Mouse (Mus musculus) liver, embryonic 12.5 days (tissue): ENCODE data around the gene Gm29776. TPM values are rescaled to one million over a fixed set of nuclear protein-coding genes. Genes with fewer than 3 reads are reported as not detected.

Experiments used
- ATAC-seq: fragments of 200-750 bp; cut with Nextera tagmentation; 2 replicates; pipeline ENCODE4 v1.8.0; 2017; ENCODE audit warnings: moderate number of reproducible peaks, mild to moderate bottlenecking, moderate library complexity
- H3K27ac ChIP-seq: fragments of 300-500 bp; sonication (generic); 2 replicates; pipeline ENCODE4 v1.5.1; 2016; ENCODE audit warnings: mild to moderate bottlenecking
- H3K27me3 ChIP-seq: fragments of 300-500 bp; sonication (generic); replicated peaks from 2 replicates; pipeline ENCODE4 v1.6.1; 2016; ENCODE audit warnings: mild to moderate bottlenecking, moderate library complexity
- H3K36me3 ChIP-seq: fragments of 300-500 bp; sonication (generic); 2 replicates; pipeline ENCODE4 v1.6.1; 2016; ENCODE audit warnings: mild to moderate bottlenecking, moderate library complexity
- H3K4me1 ChIP-seq: fragments of 300-500 bp; sonication (generic); 2 replicates; pipeline ENCODE4 v1.6.1; 2016
- H3K4me2 ChIP-seq: fragments of 300-500 bp; sonication (generic); 2 replicates; pipeline ENCODE4 v1.6.1; 2016; ENCODE audit warnings: mild to moderate bottlenecking, moderate library complexity
- H3K4me3 ChIP-seq: fragments of 300-500 bp; sonication (generic); 2 replicates; pipeline ENCODE4 v1.5.1; 2016; ENCODE audit warnings: mild to moderate bottlenecking, moderate library complexity
- H3K9ac ChIP-seq: fragments of 300-500 bp; sonication (generic); 2 replicates; pipeline ENCODE4 v1.6.1; 2016; ENCODE audit warnings: mild to moderate bottlenecking, moderate library complexity
- H3K9me3 ChIP-seq: fragments of 300-500 bp; sonication (generic); replicated peaks from 2 replicates; pipeline ENCODE4 v1.6.1; 2016; ENCODE audit warnings: mild to moderate bottlenecking, moderate library complexity
- WGBS: fragments of 180-500 bp; shearing (Covaris S2); methylation state at CpG from one replicate; pipeline ENCODE4 v1.1.7; 2016; ENCODE audit not compliant: insufficient replicate concordance; 5-methylcytosine and 5-hydroxymethylcytosine counted together
- polyA plus RNA-seq: library from polyadenylated mRNA; unstranded; fragments of >200 nt; fragmentation: Nextera tagmentation; extraction: Ambion mirVana; gene quantifications from 2 replicates; pipeline ENCODE4 v1.2.1, GENCODE M21; 2016

Gm29776 gene
- polyA plus RNA-seq = 0.05 TPM in 1 of 2 replicates, not detected in the other

DNA sequence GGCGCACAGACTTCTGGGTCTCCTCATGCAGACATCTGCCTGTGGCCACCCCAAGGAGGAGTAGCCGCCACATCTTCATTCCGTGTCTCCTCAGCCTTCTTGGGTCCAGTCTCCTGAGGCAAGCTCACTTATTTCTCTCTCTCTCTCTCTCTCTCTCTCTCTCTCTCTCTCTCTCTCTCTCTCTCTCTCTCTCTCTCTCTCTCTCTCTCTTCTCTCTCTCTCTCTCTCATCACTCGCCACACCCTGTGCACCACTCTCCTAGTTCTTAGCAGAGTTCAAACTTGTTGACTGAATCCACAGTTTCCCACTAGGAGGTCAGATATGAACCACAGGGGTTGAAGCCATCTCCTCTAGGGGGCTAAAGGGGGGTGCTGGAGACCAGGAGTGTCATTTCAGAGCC, at the start of gene Gm29776:
Gene Gm29776 (minus strand): TSS at position 101 of the 400 bp plus-strand sequence.
- H3K27me3 ChIP-seq = peaks cover 52% of the 10 kb centered on the region
- no peak within 1 kb of the TSS for H3K4me3 ChIP-seq
- ATAC-seq = no peak
- H3K36me3 ChIP-seq = peaks cover 3% of the 10 kb centered on the region
- no peak within 1 kb of the TSS for H3K9ac ChIP-seq
- 54% methylated on average over 4 of the region's 4 CpGs for WGBS
- H3K4me1 ChIP-seq = peaks cover 13% of the 10 kb centered on the region; the same call in 1 of the 2 replicates
- H3K4me2 ChIP-seq = no peak within 1 kb of the TSS
- H3K27ac ChIP-seq = no peak within 1 kb of the TSS
- H3K9me3 ChIP-seq = no peaks in the 10 kb centered on the region

DNA sequence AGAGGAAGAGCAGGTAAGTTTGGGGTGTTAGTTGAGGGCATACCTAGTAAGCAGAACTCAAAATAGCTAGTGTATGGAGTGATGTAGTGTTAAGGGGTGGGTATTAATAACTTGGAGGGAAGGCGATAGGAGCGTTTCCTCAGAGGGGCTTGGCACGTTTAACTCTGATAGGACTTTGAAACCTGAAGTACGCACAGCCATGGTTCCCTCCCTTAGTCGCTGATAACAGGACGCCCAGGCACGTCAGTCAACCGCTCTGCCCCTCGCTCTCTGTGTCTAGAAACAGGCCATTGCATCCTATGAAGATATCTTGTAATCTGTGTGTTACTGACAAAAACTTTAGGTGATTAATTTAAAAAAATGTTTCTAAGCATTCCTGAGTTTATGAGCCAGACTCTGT, 47.4 kb upstream of the Gm29776 start:
- no peak overlapping the region for H3K4me3 ChIP-seq
- no peak overlapping the region for H3K9ac ChIP-seq
- H3K4me1 ChIP-seq = peaks cover 19% of the 10 kb centered on the region
- WGBS = 29% methylated on average over 9 of the region's 9 CpGs
- no peaks in the 10 kb centered on the region for H3K27me3 ChIP-seq
- no peak overlapping the region for H3K4me2 ChIP-seq
- H3K9me3 ChIP-seq = no peaks in the 10 kb centered on the region
- peak; percentile 47; the same call in 1 of the 2 replicates for ATAC-seq
- H3K27ac ChIP-seq = no peak overlapping the region
- no peaks in the 10 kb centered on the region for H3K36me3 ChIP-seq

DNA sequence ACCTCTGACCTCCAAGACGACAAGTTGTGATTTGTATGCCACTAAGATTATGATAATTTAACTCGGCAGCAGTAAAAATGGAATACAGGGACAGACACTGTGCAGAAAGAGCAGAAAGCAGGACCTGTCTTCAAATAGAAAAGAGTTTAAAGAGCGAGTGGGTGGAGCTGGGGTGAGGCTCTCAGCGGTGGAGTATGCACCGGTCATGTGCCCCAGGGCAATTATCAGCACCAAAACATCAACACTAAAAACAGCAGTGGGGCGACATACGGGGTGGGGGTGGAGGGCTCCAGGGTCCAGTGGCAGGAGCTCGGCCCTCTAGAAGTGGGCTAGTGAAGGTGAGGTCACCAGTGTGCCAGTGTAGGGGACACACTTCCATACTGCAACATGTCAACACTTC, 45.8 kb upstream of the Gm29776 start:
- Histone ChIP-seq H3K4me1 (peaks cover 19% of the 10 kb centered on the region), H3K27ac (no peak overlapping the region), H3K4me3 (no peak overlapping the region), H3K27me3 (no peaks in the 10 kb centered on the region), H3K9me3 (no peaks in the 10 kb centered on the region), H3K36me3 (no peaks in the 10 kb centered on the region), H3K4me2 (no peak overlapping the region), H3K9ac (no peak overlapping the region)
- ATAC-seq = no peak
- WGBS = 48% methylated on average over 8 of the region's 8 CpGs

DNA sequence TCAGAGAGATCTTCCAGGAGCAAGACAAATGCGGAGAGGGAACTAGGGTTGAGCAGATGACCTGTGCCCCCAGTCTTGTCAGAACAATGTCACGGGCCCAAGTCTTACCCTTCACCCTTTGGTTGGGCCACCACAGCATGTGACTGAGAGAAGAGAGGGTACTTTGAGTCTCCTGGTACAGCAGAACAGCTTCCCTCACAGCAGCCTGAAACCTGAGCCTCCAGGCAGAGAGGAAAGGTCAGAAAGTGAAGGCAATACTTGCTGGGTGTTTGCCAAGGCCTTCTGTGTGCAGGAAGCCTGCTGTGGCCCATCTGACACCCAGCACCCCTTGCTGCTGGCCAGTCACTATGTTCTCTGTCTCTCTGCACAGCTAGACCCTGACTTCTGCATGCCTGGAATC, 43.7 kb upstream of the Gm29776 start:
- Histone ChIP-seq H3K27me3 (no peaks in the 10 kb centered on the region), H3K27ac (no peak overlapping the region), H3K9ac (no peak overlapping the region), H3K36me3 (no peaks in the 10 kb centered on the region), H3K9me3 (no peaks in the 10 kb centered on the region), H3K4me3 (no peak overlapping the region), H3K4me2 (no peak overlapping the region), H3K4me1 (peaks cover 19% of the 10 kb centered on the region)
- WGBS = 63% methylated on average over 2 of the region's 2 CpGs
- ATAC-seq = peak; percentile 30

DNA sequence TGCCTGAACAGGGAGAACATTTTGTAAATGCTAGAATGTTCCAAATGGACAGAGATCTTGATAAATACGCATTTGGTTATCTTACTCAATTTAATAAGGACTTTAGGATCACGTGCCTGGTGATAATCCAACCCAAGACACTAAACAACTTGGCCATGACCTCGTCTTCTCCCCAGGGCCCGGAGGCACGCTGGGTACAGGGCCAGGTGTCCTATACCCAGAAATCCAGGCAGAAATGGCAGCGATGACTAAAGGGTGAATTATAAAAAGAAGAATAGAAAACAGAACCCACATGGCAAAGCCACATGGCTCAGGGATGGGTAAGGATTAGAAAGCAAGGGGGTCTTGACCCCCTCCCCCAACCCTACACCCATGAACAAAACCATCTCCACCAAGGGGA, 43.1 kb upstream of the Gm29776 start:
- Histone ChIP-seq H3K4me1 (peaks cover 19% of the 10 kb centered on the region), H3K27ac (no peak overlapping the region), H3K4me2 (no peak overlapping the region), H3K4me3 (no peak overlapping the region), H3K9me3 (no peaks in the 10 kb centered on the region), H3K36me3 (no peaks in the 10 kb centered on the region), H3K27me3 (no peaks in the 10 kb centered on the region), H3K9ac (no peak overlapping the region)
- WGBS = 74% methylated on average over 6 of the region's 6 CpGs
- ATAC-seq = no peak

DNA sequence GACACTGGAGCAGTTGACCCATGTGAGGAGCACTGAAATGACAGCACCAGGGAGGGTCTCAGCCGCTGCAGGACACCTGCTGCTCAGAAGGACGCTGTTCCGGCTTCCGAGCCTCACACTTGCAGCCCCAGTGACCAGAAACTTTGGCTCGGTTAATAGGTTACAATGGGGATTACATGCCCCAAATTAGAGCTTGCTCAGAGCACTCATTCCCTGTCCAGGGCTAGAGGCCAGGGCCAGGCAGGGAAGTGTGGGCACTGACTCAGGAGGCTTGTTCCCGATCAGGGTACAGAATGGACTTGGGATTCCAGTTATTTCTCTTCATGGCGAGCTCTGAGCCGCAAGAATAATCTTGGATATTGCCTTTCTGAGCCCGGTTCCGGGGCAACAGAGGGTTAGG, 39.0 kb upstream of the Gm29776 start:
- Histone ChIP-seq H3K4me1 (peaks cover 5% of the 10 kb centered on the region; the same call in 1 of the 2 replicates), H3K27me3 (peaks cover 4% of the 10 kb centered on the region; the same call in 1 of the 2 replicates), H3K36me3 (no peaks in the 10 kb centered on the region), H3K4me3 (no peak overlapping the region), H3K9me3 (no peaks in the 10 kb centered on the region), H3K4me2 (no peak overlapping the region), H3K9ac (no peak overlapping the region), H3K27ac (no peak overlapping the region)
- WGBS = 70% methylated on average over 10 of the region's 10 CpGs
- no peak for ATAC-seq

DNA sequence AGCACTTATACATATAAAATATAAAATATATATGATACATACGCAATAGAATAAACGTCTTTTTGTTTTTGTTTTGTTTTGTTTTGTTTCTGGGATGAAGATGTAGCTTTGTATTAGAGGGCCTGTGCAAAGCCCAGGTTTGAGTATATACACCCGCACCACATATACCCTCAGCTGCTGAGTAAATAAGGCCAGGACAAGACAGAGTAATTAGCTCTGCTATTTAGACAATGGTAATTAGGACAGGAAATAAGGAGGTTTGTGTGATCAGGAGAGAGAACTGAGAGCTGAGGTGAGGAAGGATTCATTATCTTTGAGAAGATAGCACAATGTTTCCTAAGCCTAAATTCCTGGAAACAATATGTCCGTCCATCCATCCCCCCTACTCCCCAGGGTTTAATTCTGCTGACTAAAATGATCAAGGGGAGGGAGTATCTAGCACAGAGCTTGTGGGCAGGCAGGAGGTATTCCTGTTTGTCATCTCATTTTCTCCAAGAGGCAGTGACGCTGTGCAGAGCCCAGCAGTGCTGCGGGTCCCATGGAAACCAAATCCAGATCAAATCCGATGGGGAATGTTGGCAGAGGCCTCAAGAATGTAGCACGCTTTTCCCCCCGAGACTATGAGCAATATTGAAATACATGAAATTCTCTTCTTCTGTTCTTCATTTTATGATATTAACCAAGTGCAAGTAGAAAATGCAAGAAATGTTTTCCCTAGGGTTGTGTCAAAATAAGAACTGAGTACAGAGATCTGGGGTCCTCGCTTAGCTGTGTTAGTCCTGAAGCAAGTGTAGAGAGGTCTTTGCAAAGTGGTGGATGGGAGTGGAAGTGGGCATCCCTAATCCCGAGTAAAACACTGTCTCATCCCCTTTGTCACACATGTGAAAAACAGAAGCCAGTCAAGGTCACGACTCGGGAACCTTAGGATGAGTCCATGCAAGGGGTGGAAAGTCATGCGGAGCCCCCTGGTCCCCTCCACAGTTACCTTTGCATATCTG, 38.2 kb upstream of the Gm29776 start:
- 63% methylated on average over 14 of the region's 14 CpGs for WGBS

DNA sequence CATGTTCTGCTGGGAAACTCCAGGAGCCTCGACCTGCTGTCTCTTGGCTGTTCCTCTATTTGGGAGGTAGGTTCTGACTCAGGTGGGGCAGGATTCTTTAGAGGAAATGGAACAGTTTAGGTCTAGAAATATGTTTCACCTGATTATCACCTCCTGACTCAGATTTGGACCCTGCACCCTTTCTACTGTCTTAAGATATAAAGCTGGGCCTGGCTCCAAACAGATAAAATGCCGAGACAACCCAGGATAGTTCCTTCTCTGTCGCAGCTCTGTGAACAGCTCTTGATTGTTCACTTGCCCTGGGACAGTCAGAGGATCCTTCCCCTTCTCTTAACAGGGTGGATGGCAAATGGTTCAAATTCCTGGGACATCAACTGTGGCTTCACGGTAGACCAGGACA, 36.6 kb upstream of the Gm29776 start:
- no peak overlapping the region for H3K4me3 ChIP-seq
- H3K36me3 ChIP-seq = no peaks in the 10 kb centered on the region
- no peak overlapping the region for H3K9ac ChIP-seq
- no peaks in the 10 kb centered on the region for H3K9me3 ChIP-seq
- no peak overlapping the region for H3K4me2 ChIP-seq
- 45% methylated on average over 4 of the region's 4 CpGs for WGBS
- H3K4me1 ChIP-seq = no peaks in the 10 kb centered on the region; the same call in 1 of the 2 replicates
- H3K27me3 ChIP-seq = peaks cover 11% of the 10 kb centered on the region
- ATAC-seq = no peak
- no peak overlapping the region for H3K27ac ChIP-seq

More for the DNA sequence above, 38.2 kb upstream of the Gm29776 start:
- Histone ChIP-seq H3K4me3 (no peak overlapping the region), H3K9me3 (no peaks in the 10 kb centered on the region), H3K36me3 (no peaks in the 10 kb centered on the region), H3K4me1 (no peaks in the 10 kb centered on the region; the same call in 1 of the 2 replicates), H3K27me3 (peaks cover 11% of the 10 kb centered on the region; the same call in 1 of the 2 replicates), H3K9ac (no peak overlapping the region), H3K4me2 (no peak overlapping the region), H3K27ac (no peak overlapping the region)
- no peak for ATAC-seq

DNA sequence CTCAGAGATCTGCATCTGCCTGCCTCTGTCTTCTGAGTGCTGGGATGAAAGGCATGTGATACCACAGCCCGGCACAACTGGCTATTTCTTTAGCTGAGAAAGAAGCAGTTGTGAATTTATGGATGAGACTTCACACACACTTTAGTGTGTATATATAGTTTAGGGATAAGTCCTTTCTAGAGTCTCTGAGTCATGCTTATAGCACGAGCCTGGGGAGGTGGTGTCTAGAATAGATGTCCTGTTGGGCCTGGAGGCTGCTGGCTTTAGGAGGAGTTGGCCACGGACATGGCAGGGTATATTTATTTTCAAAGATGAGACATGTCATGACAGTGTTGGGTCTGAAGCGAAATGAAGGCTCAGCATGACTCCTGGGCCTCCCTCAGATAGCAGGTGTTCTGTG, 35.4 kb upstream of the Gm29776 start:
- no peaks in the 10 kb centered on the region for H3K9me3 ChIP-seq
- WGBS = 57% methylated on average over 4 of the region's 4 CpGs
- no peak overlapping the region for H3K4me3 ChIP-seq
- no peaks in the 10 kb centered on the region; the same call in 1 of the 2 replicates for H3K4me1 ChIP-seq
- no peaks in the 10 kb centered on the region for H3K36me3 ChIP-seq
- H3K27ac ChIP-seq = no peak overlapping the region
- no peak overlapping the region for H3K9ac ChIP-seq
- no peak overlapping the region for H3K4me2 ChIP-seq
- H3K27me3 ChIP-seq = peaks cover 11% of the 10 kb centered on the region
- ATAC-seq = no peak

DNA sequence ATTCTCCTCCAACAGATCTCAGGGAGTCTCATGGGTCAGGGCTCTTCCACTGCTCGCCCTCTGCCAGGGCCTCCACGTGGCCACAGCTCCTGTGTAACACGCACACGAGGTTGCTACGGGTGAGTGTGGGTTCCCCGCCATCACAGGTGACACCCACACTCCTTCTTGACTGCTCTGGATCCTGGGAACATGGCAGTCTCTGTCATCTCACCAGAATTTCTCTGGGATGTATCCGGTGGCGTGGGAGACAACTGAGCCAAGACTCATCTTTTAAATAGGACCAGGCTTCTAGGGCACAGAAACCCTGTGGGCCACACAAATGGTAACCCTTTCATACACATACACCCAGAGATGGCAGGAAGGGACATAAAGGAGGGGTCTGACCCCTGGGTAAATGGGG, 33.6 kb upstream of the Gm29776 start:
- WGBS = 78% methylated on average over 8 of the region's 8 CpGs
- Histone ChIP-seq H3K27me3 (peaks cover 11% of the 10 kb centered on the region), H3K4me2 (no peak overlapping the region), H3K27ac (no peak overlapping the region), H3K36me3 (no peaks in the 10 kb centered on the region), H3K9ac (no peak overlapping the region), H3K4me3 (no peak overlapping the region), H3K9me3 (no peaks in the 10 kb centered on the region), H3K4me1 (no peaks in the 10 kb centered on the region; the same call in 1 of the 2 replicates)
- no peak for ATAC-seq

DNA sequence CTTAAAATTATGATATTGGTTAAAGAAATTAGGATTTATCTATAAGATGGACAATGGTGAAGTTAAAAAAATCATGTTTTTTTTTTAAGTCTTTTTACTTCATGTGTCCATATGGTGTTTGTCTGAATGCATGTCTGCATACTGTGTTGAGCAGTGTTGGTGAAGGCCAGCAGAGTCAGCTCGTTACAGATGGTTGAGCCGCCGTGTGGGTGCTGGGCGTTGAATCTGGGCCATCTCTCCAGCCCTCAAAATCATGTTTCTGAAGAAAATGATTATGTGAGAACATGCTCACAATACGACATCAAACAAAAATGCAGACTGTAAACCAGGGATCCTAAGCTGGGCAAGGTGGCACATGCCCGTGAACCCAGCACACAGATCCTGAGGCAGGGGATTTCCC, 31.7 kb upstream of the Gm29776 start:
- peaks cover 11% of the 10 kb centered on the region for H3K27me3 ChIP-seq
- H3K27ac ChIP-seq = no peak overlapping the region
- WGBS = 83% methylated on average over 6 of the region's 6 CpGs
- no peak overlapping the region for H3K9ac ChIP-seq
- no peaks in the 10 kb centered on the region for H3K4me1 ChIP-seq
- no peak for ATAC-seq
- H3K4me2 ChIP-seq = no peak overlapping the region
- no peak overlapping the region for H3K4me3 ChIP-seq
- H3K36me3 ChIP-seq = no peaks in the 10 kb centered on the region
- no peaks in the 10 kb centered on the region for H3K9me3 ChIP-seq

DNA sequence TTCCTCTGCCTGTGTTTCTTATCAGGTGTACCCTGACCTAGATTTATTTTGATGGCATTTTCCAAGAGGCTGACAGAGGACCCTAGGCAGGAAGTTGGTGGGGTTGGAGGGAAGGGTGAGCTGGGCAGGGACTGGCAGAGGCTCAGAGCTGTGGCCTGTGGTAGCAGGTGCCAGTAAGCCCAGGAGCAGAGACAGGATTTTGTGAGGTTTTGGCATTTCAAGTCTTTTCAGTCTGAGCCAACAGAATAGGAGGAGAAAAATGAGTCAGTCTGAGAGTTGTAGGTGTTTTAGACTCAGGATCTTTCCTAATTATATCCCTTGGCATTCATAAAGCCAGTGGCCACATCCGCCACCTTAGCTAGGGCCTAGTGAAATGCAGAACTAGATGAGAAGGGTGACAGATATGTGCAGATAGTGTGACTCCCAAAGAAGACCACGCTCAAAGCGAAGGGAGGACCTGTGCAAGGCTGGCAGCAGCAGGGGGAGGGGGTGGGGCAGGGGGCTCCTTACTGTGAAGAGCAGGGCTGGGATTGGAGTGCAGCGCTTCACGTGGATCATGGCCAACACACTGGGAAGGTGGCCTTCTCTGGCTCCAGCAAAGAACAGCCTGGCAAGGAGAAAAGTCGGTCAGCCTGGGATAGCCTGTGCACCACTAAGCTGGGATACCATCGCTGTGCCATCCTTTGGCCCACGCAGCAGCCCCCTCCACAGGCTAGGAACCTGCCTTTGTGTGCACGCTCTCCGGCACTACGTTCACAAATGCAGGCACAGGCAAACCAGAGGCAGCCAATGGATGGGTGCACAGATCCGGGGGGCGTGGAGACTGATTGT, 30.4 kb upstream of the Gm29776 start:
- no peak overlapping the region for H3K4me3 ChIP-seq
- no peaks in the 10 kb centered on the region for H3K4me1 ChIP-seq
- H3K9ac ChIP-seq = no peak overlapping the region
- WGBS = 74% methylated on average over 13 of the region's 13 CpGs
- H3K4me2 ChIP-seq = no peak overlapping the region
- H3K9me3 ChIP-seq = no peaks in the 10 kb centered on the region
- no peaks in the 10 kb centered on the region for H3K36me3 ChIP-seq
- peaks cover 11% of the 10 kb centered on the region for H3K27me3 ChIP-seq
- no peak for ATAC-seq
- no peak overlapping the region for H3K27ac ChIP-seq
